Mouse (Mus musculus): Measurements from ENCODE around the gene Olfr1167. TPM values are rescaled to one million over a fixed set of nuclear protein-coding genes. Genes with fewer than 3 reads are reported as not detected.

Gene Olfr1167
- not detected in 2 replicates for polyA plus RNA-seq (2012)

DNA sequence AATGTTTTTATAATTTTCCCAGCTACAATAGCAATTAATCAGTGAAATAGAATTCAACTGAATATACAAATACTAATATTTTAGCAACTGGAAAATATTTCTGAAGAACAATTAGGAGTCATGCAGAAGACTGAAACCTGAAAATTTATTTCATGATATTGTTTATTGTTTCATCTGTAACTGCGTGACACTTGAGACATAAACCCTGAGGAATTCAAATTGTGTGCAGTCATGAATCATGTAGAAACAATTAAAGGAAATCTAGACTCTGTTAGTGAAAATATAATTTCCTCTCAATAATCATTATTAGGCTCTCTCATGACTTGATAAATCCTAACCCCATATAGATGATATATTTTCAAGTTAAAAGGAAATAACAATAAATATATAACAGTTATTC is at the start of gene Olfr1167:
Gene Olfr1167, minus strand, starts transcription at position 101 of the 400 bp plus-strand sequence.

GRCm38 (mm10) chr2:88181580-88181979 is 26.6 kb upstream of the Olfr1167 start, which contains the start of gene Olfr1168:
Olfr1168 (plus strand) TSS chr2:88181880.

DNA sequence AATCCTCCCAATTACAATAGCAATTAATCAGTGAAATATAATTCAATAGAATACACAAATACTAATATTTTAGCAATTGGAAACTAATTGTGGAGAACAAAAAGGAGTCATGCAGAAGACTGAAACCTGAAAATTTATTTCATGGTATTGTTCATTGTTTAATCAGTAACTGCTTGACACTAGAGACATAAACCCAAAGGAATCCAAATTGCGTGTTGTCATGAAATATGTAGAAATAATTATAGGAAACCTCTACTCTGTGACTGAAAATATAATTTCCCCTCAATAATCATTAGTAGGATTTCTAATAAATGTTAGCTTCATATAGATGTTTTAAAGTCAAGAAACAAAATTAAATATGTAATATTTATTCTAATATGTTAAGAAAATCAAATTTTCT is 26.8 kb downstream of the Olfr1167 start, which contains the start of gene Olfr1166:
Gene Olfr1166, minus strand, starts transcription at position 101 of the 400 bp plus-strand sequence.

Other genes with a start within 250 kb of the Olfr1167 start
- not detected in 2 replicates for gene Olfr1155, start 210.1 kb downstream of the Olfr1167 start, polyA plus RNA-seq (2012)
- not detected in 2 replicates for gene Olfr1156, start 202.1 kb downstream of the Olfr1167 start, polyA plus RNA-seq (2012)
- not detected in 2 replicates for gene Olfr1157, start 186.9 kb downstream of the Olfr1167 start, polyA plus RNA-seq (2012)
- not detected in 2 replicates for gene Olfr74, start 180.5 kb downstream of the Olfr1167 start, polyA plus RNA-seq (2012)
- gene Olfr1158, start 165.1 kb downstream of the Olfr1167 start, polyA plus RNA-seq (2012), result not detected in 2 replicates
- not detected in 2 replicates for gene Olfr1160, start 146.9 kb downstream of the Olfr1167 start, polyA plus RNA-seq (2012)
- not detected in 2 replicates for gene Olfr1161, start 132.4 kb downstream of the Olfr1167 start, polyA plus RNA-seq (2012)
- gene Olfr73, start 117.5 kb downstream of the Olfr1167 start, polyA plus RNA-seq (2012), result not detected in 2 replicates
- not detected in 2 replicates for gene Olfr1162, start 104.1 kb downstream of the Olfr1167 start, polyA plus RNA-seq (2012)
- not detected in 2 replicates for gene Olfr1163, start 83.4 kb downstream of the Olfr1167 start, polyA plus RNA-seq (2012)
- not detected in 2 replicates for gene Olfr1164, start 61.2 kb downstream of the Olfr1167 start, polyA plus RNA-seq (2012)
- gene Olfr1166, start 26.9 kb downstream of the Olfr1167 start, polyA plus RNA-seq (2012), result not detected in 2 replicates
- gene Olfr1168, start 26.7 kb upstream of the Olfr1167 start, polyA plus RNA-seq (2012), result not detected in 2 replicates
- gene Olfr1170, start 73.1 kb upstream of the Olfr1167 start, polyA plus RNA-seq (2012), result not detected in 2 replicates
- not detected in 2 replicates for gene Olfr1173, start 124.7 kb upstream of the Olfr1167 start, polyA plus RNA-seq (2012)
- not detected in 2 replicates for gene Olfr1174-ps, start 159.9 kb upstream of the Olfr1167 start, polyA plus RNA-seq (2012)
- not detected in 2 replicates for gene Olfr1175-ps, start 172.0 kb upstream of the Olfr1167 start, polyA plus RNA-seq (2012)
- gene Olfr1176, start 181.5 kb upstream of the Olfr1167 start, polyA plus RNA-seq (2012), result not detected in 2 replicates
- not detected in 2 replicates for gene Olfr1177-ps, start 191.3 kb upstream of the Olfr1167 start, polyA plus RNA-seq (2012)
- gene Olfr1178, start 231.9 kb upstream of the Olfr1167 start, polyA plus RNA-seq (2012), result not detected in 2 replicates

Data from megakaryocyte-erythroid progenitor cell, adult 5 weeks (primary cell).